Mouse (Mus musculus) forebrain, embryonic 14.5 days (tissue): ENCODE results near the gene Mrtfa. TPM values are rescaled to one million over a fixed set of nuclear protein-coding genes. Genes with fewer than 3 reads are reported as not detected.

Experiments
- ATAC-seq: fragments of 200-750 bp; cut with Nextera tagmentation; 2 replicates; pipeline ENCODE4 v1.8.0; 2017; ENCODE audit warnings: mild to moderate bottlenecking, moderate library complexity
- DNase-seq: peaks from one replicate; pipeline ENCODE4 v3.0.0-alpha.2; 2015; ENCODE audit warnings: low spot score
- H3K27ac ChIP-seq: fragments of 300-500 bp; sonication (generic); 2 replicates; pipeline ENCODE4 v1.5.1; 2014; ENCODE audit warnings: low read depth, mild to moderate bottlenecking, control low read depth, low read length, moderate library complexity
- H3K27me3 ChIP-seq: fragments of 300-500 bp; sonication (generic); replicated peaks from 2 replicates; pipeline ENCODE4 v1.6.1; 2014; ENCODE audit warnings: low read length, control low read depth, mixed read lengths; ENCODE audit not compliant: control insufficient read depth, insufficient read depth
- H3K36me3 ChIP-seq: fragments of 300-500 bp; sonication (generic); 2 replicates; pipeline ENCODE4 v1.6.1; 2014; ENCODE audit warnings: low read length, control low read depth; ENCODE audit not compliant: control insufficient read depth, insufficient read depth
- H3K4me1 ChIP-seq: fragments of 300-500 bp; sonication (generic); 2 replicates; pipeline ENCODE4 v1.6.1; 2014; ENCODE audit warnings: antibody characterized with exemption, low read length, control low read depth; ENCODE audit not compliant: control insufficient read depth, insufficient read depth
- H3K4me2 ChIP-seq: fragments of 300-500 bp; sonication (generic); 2 replicates; pipeline ENCODE4 v1.6.1; 2014; ENCODE audit warnings: mild to moderate bottlenecking, control low read depth, low read length
- H3K4me3 ChIP-seq: fragments of 300-500 bp; sonication (generic); 2 replicates; pipeline ENCODE4 v1.5.1; 2014; ENCODE audit warnings: low read depth, low read length, control low read depth
- H3K9ac ChIP-seq: fragments of 300-500 bp; sonication (generic); 2 replicates; pipeline ENCODE4 v1.6.1; 2014; ENCODE audit warnings: mild to moderate bottlenecking, low read length, control low read depth, moderate library complexity
- H3K9me3 ChIP-seq: fragments of 300-500 bp; sonication (generic); replicated peaks from 2 replicates; pipeline ENCODE4 v1.6.1; 2016; ENCODE audit warnings: low read length, control low read depth, mixed read lengths; ENCODE audit not compliant: control insufficient read depth
- WGBS: fragments of 180-500 bp; shearing (Covaris S2); extraction: QIAGEN DNeasy Blood & Tissue Kit; methylation state at CpG from one replicate; pipeline ENCODE4 v1.1.7; 2014; 5-methylcytosine and 5-hydroxymethylcytosine counted together
- polyA plus RNA-seq: library from polyadenylated mRNA; unstranded; fragments of >200 nt; fragmentation: Nextera tagmentation; extraction: Ambion mirVana; gene quantifications from 2 replicates; pipeline ENCODE4 v1.2.1, GENCODE M21; 2014

The Mrtfa gene
- polyA plus RNA-seq, 1 experiment from 2014 or later, result 13.6 TPM

DNA sequence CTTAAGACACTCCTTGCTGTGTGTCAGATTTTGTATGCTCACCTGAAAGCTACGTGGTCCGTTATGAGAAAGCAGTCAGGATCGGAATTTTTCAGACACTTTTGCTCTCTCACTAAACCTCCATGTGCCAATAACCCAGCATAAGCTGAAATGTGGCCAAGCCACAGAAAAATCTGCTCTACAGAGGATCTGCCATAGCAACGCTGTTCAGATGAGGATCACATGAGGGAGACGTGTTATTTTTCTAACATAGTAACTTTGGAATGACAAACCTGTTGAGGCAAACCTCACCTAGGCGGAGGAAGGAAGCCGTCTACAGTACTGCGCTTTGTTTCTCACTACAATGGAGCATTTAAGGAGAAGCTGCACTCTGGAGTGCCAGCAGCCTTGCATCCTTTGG is 60.6 kb downstream of the Mrtfa start:
- Histone ChIP-seq H3K4me3 (no peak overlapping the region), H3K36me3 (no peaks in the 10 kb centered on the region), H3K27me3 (no peaks in the 10 kb centered on the region), H3K9me3 (no peaks in the 10 kb centered on the region), H3K27ac (no peak overlapping the region), H3K9ac (no peak overlapping the region), H3K4me2 (no peak overlapping the region), H3K4me1 (peaks cover 4% of the 10 kb centered on the region; the same call in 1 of the 2 replicates)
- WGBS, result 75% methylated on average over 8 of the region's 8 CpGs
- DNase-seq (no peak), ATAC-seq (no peak)

DNA sequence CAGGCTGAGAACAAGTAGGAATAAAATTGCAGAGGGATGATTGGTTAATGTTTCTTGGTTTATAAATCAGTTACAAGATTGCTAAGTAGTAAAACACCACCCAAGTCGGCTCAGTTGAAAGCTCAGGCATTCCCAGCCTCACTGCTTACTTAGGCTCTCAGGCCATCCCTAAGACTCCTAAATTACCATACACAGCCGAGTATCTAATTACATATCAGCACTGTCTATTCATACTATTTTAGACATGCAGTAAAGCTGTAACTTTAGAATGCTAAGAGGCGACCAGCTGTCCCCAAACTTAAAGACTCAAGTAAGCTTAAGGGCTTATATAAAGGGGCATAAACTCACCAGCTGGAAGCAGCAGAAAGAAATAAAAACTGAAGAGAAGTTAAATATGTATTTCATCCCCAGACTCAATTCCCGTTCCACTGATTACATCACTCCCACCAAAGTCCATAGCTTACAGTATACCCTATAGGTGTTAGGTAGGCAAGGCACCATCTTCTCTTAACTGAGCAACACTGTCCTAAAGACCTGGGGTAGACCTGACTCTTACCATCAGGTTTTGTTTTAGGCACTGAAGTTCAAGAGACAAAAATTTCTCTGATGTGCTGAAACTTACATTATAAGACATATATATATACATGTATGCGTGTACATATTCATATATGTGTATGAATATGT is 62.3 kb downstream of the Mrtfa start:
- Histone ChIP-seq H3K4me3 (no peak overlapping the region), H3K4me1 (peaks cover 4% of the 10 kb centered on the region; the same call in 1 of the 2 replicates), H3K27ac (no peak overlapping the region), H3K27me3 (no peaks in the 10 kb centered on the region), H3K4me2 (no peak overlapping the region), H3K9ac (no peak overlapping the region), H3K9me3 (no peaks in the 10 kb centered on the region), H3K36me3 (no peaks in the 10 kb centered on the region)
- no peak for ATAC-seq
- 78% methylated on average over 5 of the region's 5 CpGs for WGBS
- no peak for DNase-seq

DNA sequence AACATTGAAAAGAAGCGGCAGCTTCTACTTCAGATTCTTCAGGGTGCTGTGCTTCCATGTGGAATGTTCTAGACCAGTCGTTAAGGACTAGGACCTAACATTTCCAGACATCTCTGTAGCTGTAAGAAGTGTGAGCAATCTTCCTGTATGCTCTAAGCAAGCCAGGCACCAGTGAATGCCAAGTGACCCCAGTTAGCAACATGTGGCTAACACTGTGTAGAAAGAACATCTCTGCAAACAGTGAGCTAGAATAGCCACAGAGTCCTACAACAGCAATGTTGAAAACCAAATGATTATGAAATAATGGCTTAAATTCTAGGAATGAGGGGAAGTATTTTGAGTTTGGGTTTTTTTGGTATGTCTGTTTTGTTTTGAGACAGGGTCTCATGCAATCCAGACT is 66.3 kb downstream of the Mrtfa start:
- no peaks in the 10 kb centered on the region for H3K36me3 ChIP-seq
- H3K4me3 ChIP-seq, result no peak overlapping the region
- 94% methylated on average over 2 of the region's 2 CpGs for WGBS
- DNase-seq, result no peak
- ATAC-seq, result no peak
- H3K9ac ChIP-seq, result no peak overlapping the region
- no peak overlapping the region for H3K27ac ChIP-seq
- no peak overlapping the region for H3K4me2 ChIP-seq
- no peaks in the 10 kb centered on the region for H3K27me3 ChIP-seq
- H3K4me1 ChIP-seq, result peaks cover 10% of the 10 kb centered on the region
- H3K9me3 ChIP-seq, result no peaks in the 10 kb centered on the region

DNA sequence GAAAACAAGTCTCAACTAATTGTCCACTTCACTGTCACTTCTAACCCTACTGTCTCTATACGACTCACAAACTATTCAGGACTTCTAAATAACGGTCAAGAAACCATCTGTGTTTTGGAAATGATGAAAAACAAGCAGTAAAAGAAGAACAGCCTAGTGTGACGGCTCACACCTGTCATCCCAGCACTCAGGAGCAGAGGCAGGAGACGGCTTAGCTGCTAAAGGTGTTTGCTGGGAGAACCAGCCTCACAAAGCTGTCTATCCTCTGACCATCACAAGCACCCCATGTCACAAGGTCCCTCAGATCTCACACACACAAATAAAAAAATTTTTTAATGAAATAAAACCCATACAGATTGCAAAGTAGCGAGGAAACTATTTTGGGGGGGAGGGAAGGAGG is 67.4 kb downstream of the Mrtfa start:
- no peak overlapping the region for H3K27ac ChIP-seq
- ATAC-seq, result no peak
- H3K36me3 ChIP-seq, result no peaks in the 10 kb centered on the region
- H3K9me3 ChIP-seq, result no peaks in the 10 kb centered on the region
- WGBS, result 64% methylated on average over 5 of the region's 5 CpGs
- H3K4me3 ChIP-seq, result no peak overlapping the region
- H3K4me1 ChIP-seq, result peaks cover 7% of the 10 kb centered on the region
- no peak for DNase-seq
- no peak overlapping the region for H3K4me2 ChIP-seq
- H3K27me3 ChIP-seq, result no peaks in the 10 kb centered on the region
- H3K9ac ChIP-seq, result no peak overlapping the region

DNA sequence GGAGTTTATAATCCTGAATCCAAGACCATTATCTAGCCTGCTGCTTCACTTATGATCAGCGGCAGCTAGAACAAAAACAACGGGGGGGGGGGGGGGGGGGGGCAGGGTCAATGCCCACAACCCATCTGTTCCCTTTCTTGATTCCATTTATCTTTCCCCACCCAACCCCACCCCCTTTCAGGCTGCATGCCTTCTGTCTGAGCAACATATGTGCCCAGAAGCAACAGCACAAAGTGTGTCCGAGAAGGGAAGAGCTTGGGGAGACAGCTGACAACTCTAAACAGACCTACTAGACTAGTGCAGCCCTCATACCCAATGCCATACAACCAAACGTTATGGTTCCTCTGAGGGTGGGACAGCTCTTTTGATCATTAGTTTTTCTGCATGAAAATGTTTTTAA is 68.0 kb downstream of the Mrtfa start:
- Histone ChIP-seq H3K4me1 (peaks cover 7% of the 10 kb centered on the region), H3K9me3 (no peaks in the 10 kb centered on the region), H3K4me3 (no peak overlapping the region), H3K9ac (no peak overlapping the region), H3K27ac (peak overlapping the region; percentile 58), H3K4me2 (no peak overlapping the region), H3K27me3 (no peaks in the 10 kb centered on the region), H3K36me3 (no peaks in the 10 kb centered on the region)
- 47% methylated on average over 4 of the region's 4 CpGs for WGBS
- DNase-seq (peak; percentile 48), ATAC-seq (peak; percentile 83; the same call in 1 of the 2 replicates)

DNA sequence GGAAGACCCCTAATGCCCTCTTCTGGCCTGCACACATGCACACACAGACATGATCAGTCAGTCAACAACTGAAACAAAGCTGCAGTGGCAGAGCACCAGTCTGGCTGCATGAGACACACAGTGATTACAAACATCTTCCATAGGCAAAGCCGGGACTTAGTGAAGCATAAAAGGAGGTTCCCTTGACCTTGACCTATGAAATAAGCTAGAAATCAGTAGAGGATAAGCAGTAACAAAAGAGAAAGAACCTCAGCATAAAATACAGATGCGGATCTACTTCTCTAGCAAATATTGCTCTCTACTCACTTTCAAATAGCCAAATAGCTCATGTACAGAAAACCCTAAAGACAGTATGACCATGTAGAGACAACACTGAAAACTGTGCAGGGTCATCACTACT is 68.5 kb downstream of the Mrtfa start:
- Histone ChIP-seq H3K9ac (no peak overlapping the region), H3K27me3 (no peaks in the 10 kb centered on the region), H3K27ac (peak overlapping the region; percentile 58), H3K9me3 (no peaks in the 10 kb centered on the region), H3K36me3 (no peaks in the 10 kb centered on the region), H3K4me3 (no peak overlapping the region), H3K4me1 (peaks cover 7% of the 10 kb centered on the region), H3K4me2 (no peak overlapping the region)
- ATAC-seq, result no peak
- DNase-seq, result no peak
- 78% methylated on average over 2 of the region's 2 CpGs for WGBS

DNA sequence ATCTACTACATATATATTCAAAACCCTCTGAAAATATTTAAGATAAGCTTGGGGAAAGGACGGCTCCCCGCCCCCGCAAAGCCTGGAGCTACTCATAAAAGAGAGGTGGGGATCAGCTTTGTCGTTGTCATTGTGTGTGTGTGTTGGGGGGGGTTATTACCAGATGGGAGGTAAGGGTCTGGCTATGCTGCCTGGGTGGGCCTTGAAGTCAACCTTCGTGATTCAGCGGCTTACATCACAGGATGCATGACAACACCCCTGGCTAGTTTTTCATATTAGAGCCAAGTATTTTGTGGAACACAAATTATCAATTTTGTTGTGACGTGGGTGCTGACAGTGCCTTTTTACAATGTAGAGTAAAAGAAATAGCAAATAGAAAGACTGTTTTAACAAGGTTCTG is 69.6 kb downstream of the Mrtfa start:
- H3K4me1 ChIP-seq, result peaks cover 7% of the 10 kb centered on the region
- H3K9me3 ChIP-seq, result no peaks in the 10 kb centered on the region
- no peak overlapping the region for H3K9ac ChIP-seq
- H3K27me3 ChIP-seq, result no peaks in the 10 kb centered on the region
- no peak overlapping the region for H3K4me2 ChIP-seq
- H3K27ac ChIP-seq, result no peak overlapping the region
- WGBS, result 75% methylated on average over 7 of the region's 7 CpGs
- ATAC-seq (no peak), DNase-seq (no peak)
- H3K4me3 ChIP-seq, result no peak overlapping the region
- no peaks in the 10 kb centered on the region for H3K36me3 ChIP-seq

DNA sequence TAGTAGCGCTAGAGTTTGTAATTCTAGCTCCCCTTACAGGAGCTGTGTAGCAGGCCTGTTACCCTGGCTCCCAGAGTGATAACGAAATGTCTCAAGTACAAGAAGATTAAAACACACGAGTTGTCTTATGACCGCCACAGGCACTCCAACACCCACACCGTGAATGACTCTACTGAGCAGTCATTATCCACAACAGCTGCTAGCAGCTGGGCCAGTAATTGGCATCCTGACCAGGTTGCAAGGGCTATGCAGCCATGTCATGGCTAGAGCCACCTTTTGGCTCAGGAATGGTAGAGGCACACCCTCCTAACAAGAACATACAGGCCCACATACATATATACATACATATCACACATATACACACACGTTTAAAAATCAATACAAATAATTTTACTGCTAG is 70.4 kb downstream of the Mrtfa start:
- no peaks in the 10 kb centered on the region for H3K9me3 ChIP-seq
- H3K36me3 ChIP-seq, result no peaks in the 10 kb centered on the region
- peaks cover 7% of the 10 kb centered on the region for H3K4me1 ChIP-seq
- H3K9ac ChIP-seq, result no peak overlapping the region
- DNase-seq, result no peak
- H3K27me3 ChIP-seq, result no peaks in the 10 kb centered on the region
- 80% methylated on average over 6 of the region's 6 CpGs for WGBS
- no peak for ATAC-seq
- no peak overlapping the region for H3K4me3 ChIP-seq
- no peak overlapping the region for H3K27ac ChIP-seq
- no peak overlapping the region for H3K4me2 ChIP-seq

DNA sequence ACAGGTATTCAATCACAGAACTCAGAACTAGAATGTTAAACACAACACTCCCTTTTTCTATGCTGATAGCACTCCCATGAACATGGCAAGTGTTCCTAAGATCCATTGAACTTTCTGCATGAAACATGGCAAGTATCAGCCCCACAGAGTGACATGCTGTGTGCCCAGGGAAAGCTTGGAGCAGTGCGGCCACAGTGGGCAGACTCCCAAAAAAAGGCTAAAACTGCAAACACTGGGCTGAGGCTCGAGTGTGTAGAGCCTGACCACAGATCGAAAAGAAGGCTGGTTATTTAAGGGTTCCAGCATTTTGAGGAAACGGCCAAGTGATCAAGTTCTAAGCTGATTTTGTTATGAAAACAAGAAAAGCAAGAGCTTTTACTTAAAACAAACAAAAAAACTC is 72.3 kb downstream of the Mrtfa start:
- H3K4me2 ChIP-seq, result no peak overlapping the region
- ATAC-seq, result no peak
- DNase-seq, result no peak
- no peak overlapping the region for H3K9ac ChIP-seq
- H3K4me3 ChIP-seq, result no peak overlapping the region
- no peak overlapping the region for H3K27ac ChIP-seq
- no peaks in the 10 kb centered on the region for H3K9me3 ChIP-seq
- H3K4me1 ChIP-seq, result peaks cover 7% of the 10 kb centered on the region
- no peaks in the 10 kb centered on the region for H3K36me3 ChIP-seq
- H3K27me3 ChIP-seq, result no peaks in the 10 kb centered on the region
- WGBS, result 84% methylated on average over 4 of the region's 4 CpGs
